Mouse (Mus musculus): ENCODE results near the gene Dynlt1f. TPM values are rescaled to one million over a fixed set of nuclear protein-coding genes. Genes with fewer than 3 reads are reported as not detected.
"Not testable (repeated sequence)": the region's sequence is repeated elsewhere in the genome, so short reads cannot be mapped to it uniquely, and the experiment has no call there.

The Dynlt1f gene
- total RNA-seq, 2 experiments from 2014 or later = 56.5 to 62.7 TPM

- intact Hi-C loops (cut with DNase I; ENCODE audit: low total_unique reads); DNase-seq: not testable (repeated sequence)
Measured at GRCm38 (mm10) chr17:6637434-6637833, 18.3 kb downstream of the Dynlt1f start.

DNA sequence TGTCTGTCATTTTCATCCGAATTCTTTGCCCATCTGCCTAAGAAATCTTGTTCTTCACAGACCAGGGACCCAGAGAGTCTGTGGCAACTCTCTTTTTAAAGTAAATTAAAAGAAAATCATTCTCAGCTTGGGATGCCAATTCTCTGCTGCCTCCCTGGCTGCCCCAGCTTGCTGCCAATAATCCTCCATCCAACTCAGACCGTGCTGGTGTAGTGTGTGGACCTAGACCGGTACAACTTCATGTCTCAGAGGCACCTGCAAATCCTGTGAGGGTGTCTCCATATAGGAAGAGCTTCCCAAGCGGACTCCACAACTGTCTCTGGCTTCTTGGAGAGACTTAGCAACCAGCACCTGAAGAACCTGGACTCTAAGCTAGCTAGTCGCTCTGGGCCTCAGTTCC lies 18.8 kb downstream of the Dynlt1f start:
- no peak for DNase-seq
- intact Hi-C loops (cut with DNase I; ENCODE audit: low total_unique reads) = no loop called here

DNA sequence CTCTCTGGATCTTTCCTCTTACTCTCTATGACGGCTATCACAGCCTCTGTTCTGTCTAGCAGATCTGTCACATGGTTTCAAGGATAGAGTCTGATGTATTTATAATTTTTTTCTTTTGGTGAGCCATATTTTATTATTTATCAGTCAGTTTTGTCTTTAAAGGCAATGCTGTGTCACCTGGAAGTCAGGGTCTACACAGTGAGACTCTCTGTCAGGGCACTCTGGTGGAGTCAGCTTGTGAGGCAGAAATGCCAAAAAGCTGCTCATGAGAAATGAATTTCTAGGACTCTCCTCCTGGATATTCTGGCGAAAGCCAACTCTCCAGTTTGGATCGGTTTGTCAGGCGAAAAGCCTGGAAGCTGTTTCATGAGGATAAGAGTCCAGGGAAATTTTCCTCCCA lies 19.9 kb downstream of the Dynlt1f start:
- DNase-seq; intact Hi-C loops (cut with DNase I; ENCODE audit: low total_unique reads): not testable (repeated sequence)

DNA sequence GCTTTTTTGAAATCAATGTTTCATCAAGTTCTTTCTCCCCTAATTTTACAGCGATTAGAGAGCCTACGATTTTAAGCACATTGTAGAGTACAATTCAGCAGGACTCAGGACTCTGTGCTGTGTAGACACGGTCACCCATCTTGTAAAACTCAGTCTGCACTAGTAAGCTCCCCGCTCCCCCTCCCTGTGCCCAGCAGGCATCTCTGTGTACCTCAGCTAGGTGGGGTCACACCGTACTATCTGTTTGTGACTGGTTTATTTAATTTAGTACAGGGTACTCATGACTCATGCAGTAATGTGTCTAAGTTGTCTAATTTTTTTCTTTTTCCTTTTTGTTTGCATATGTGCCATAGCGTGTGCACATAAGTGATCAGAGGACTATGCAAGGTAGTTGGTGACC lies 22.9 kb downstream of the Dynlt1f start:
- intact Hi-C loops (cut with DNase I; ENCODE audit: low total_unique reads); DNase-seq: not testable (repeated sequence)

GRCm38 (mm10) chr17:6630398-6630797 lies 25.3 kb downstream of the Dynlt1f start:
- DNase-seq; intact Hi-C loops (cut with DNase I; ENCODE audit: low total_unique reads): not testable (repeated sequence)

- DNase-seq; intact Hi-C loops (cut with DNase I; ENCODE audit: low total_unique reads): not testable (repeated sequence)
Measured at GRCm38 (mm10) chr17:6624926-6625558, 30.7 kb downstream of the Dynlt1f start.

- intact Hi-C loops (cut with DNase I; ENCODE audit: low total_unique reads); DNase-seq: not testable (repeated sequence)
Measured at GRCm38 (mm10) chr17:6621976-6622375, 33.7 kb downstream of the Dynlt1f start.

GRCm38 (mm10) chr17:6620730-6621451 lies 34.8 kb downstream of the Dynlt1f start:
- intact Hi-C loops (cut with DNase I; ENCODE audit: low total_unique reads); DNase-seq: not testable (repeated sequence)

- intact Hi-C loops (cut with DNase I; ENCODE audit: low total_unique reads); DNase-seq: not testable (repeated sequence)
Measured at GRCm38 (mm10) chr17:6620035-6620434, 35.7 kb downstream of the Dynlt1f start.

DNA sequence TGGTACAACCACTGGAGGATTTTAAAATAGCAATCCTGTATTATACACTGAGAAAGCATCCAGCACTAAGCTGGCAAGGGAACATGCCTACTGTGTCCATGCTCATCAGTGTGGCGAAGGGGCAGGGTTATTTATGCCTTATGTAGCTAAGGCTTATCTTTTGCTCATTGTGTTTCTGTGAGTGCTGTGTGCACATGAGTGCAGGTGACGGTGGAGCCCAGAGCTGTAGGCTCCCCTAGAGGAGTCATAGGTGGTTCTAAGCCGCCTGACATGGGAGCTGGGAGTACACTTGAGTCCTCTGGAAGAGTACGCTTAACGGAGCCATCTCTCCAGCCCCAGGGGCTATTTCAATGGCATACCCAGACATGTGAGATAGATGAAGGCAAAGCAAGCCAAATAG lies 36.4 kb downstream of the Dynlt1f start:
- intact Hi-C loops (cut with DNase I; ENCODE audit: low total_unique reads); DNase-seq: not testable (repeated sequence)

GRCm38 (mm10) chr17:6617689-6618400 lies 37.9 kb downstream of the Dynlt1f start:
- DNase-seq; intact Hi-C loops (cut with DNase I; ENCODE audit: low total_unique reads): not testable (repeated sequence)

DNA sequence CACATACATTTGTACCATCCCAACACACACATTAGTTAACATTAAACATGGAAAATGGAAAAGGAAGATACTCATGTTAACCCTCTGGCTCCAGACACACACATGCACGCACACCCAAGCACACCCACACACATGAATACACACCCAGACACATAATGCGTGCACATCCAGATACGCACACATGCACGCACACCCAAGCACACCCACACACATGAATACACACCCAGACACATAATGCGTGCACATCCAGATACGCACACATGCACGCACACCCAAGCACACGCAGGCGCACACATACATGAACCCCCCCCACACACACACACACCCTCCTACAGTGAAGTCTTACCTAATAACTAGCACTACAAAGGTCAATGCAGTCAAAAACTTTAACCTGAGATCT lies 39.0 kb downstream of the Dynlt1f start:
- DNase-seq; intact Hi-C loops (cut with DNase I; ENCODE audit: low total_unique reads): not testable (repeated sequence)

- intact Hi-C loops (cut with DNase I; ENCODE audit: low total_unique reads); DNase-seq: not testable (repeated sequence)
Measured at GRCm38 (mm10) chr17:6614316-6614715, 41.4 kb downstream of the Dynlt1f start.

DNA sequence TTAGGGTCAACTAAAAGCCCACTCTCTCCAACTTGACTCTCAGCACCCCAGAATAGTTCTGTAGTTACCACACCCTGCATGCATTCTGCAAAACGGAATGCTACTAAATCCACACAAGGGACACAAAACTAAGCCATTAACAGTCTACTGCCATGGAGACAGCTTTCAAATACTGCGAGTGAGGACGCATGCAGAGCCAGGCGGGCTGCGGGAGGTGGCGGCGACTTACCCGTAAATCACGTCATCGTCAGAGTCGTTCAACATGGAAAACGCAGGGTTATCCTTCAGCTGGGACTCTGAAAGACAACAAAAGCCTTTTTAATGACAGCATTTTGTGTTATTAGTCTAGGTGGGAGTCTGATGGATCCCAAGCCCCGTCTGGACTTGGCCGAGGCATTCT lies 42.2 kb downstream of the Dynlt1f start:
- DNase-seq; intact Hi-C loops (cut with DNase I; ENCODE audit: low total_unique reads): not testable (repeated sequence)

DNA sequence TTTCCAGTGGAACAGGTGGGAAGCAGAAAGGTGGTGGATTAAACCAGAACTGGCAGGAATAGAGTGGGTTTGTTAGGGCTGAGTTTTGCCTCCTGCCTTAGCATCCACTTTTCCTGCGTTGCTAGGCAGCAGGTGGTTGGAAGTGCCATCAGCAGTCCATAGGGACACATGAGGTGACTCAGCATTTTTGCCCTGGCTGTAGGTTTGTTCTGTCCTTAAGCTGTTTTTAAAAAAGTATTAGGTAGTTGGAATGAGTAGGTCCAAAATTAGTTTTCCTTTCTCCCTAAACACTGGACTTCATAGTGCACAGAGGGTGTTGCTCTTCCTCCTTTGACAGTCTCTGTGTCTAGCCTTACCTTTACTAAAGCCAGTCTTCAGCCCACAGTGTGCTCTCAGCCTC lies 50.4 kb downstream of the Dynlt1f start:
- intact Hi-C loops (cut with DNase I; ENCODE audit: low total_unique reads); DNase-seq: not testable (repeated sequence)

DNA sequence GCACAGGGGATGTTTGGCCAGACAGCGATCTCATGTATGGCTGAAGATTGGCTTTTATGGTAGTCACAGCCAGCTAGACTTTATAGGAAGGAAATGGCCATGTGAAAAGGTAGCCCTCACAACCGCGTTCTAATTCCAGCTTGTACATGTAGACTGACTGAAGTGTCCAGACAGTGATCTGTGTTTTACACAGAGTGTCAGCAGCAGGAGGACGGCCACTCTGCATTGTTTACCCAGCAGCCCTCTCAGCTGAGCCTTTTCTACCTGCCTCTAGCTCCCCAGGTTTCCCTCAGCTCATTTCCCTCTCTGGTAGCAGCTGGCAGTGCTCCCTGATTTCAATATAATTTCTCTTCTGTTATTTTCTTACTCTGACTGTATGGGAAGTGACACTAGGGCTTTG lies 53.5 kb downstream of the Dynlt1f start:
- intact Hi-C loops (cut with DNase I; ENCODE audit: low total_unique reads); DNase-seq: not testable (repeated sequence)

DNA sequence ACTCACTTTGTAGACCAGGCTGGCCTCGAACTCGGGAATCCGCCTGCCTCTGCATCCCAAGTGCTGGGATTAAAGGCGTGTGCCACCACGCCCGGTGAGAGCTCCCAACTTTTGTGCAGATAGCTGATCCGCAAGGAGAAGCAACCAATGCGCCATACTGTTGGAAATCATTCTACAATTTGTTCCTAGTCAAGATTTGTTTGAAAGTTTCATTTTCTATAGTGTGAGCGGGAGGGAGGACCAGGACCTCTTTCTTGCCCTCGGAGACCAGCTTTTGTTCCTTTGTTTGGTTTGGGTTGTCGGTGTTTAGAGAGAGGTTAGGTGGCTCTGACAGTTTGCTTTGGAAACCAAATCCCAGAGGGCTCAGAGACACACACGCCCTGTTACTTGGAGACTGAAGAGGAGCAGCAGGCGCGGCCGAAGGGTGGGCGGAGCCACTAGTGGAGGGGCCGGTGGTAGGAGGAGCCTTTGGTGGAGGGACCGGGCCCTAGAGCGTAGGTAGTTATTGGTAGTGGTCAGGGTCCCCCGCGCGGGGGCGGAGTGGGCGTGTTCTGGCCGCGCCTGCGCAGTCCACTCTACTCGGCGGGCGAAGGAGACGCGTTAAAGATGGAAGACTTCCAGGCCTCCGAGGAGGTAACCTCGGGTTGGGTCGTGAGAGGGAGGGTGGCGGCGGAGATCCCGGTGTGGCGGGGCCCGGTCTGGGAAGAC lies 54.3 kb downstream of the Dynlt1f start, which contains the start of gene Dynlt1c:
Gene Dynlt1c, plus strand, starts transcription at position 468 of the 708 bp plus-strand sequence.
- DNase-seq = peak; percentile 82
- intact Hi-C loops (cut with DNase I; ENCODE audit: low total_unique reads) = not testable (repeated sequence)

DNA sequence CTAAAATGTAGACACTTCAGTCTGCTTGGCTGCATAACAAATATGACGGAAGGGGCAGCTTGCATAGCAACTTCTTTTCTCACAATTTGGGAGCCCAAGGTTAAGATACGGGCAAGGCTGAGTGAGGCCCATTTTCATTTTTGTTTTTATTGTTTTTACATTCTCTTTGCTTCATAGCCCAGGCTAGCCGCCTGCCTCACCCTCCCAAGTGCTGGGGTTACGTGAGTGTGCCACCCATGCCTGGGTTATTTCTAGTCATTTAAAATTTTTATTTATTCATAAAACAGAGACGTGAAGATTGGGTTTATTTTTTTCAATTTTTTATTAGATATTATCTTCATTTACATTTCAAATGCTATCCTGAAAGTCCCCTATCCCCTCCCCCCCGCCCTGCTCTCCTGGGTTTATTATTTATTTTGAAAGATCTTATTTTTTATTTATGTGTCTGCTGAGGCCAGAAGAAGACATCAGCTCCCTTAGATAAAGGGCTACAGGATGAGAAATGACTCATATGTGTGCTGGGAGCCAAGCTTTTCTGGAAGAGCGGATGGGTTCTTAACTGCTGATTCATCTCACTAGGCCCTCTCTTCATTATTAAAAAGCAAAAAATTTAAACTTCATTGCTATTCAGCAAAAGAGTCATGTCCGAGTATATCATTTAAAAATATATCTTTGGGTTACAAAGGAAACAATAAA lies 55.3 kb downstream of the Dynlt1f start:
- intact Hi-C loops (cut with DNase I; ENCODE audit: low total_unique reads) = not testable (repeated sequence)
- peak; percentile 65 for DNase-seq

DNA sequence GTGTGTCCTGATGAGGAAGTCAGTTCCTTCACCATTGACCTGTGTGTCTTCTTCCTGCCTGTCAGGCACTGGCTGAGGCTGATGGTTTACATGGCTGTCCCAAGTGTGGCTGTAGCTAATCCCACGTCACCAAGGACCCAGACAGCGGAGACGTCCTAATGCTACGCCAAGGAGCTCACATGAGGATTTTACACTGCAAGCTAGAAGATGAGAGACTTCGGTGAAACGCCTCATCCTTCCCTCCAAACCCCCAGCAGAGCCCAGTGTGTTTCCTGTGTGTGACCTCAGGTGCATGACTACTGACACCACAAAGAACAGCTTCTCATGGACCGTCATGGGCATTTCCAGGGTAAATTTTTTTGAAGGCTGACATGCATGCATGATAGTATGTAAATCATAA lies 57.3 kb downstream of the Dynlt1f start:
- intact Hi-C loops (cut with DNase I; ENCODE audit: low total_unique reads); DNase-seq: not testable (repeated sequence)

Measured in gastrocnemius, postnatal 14 days (tissue).